Mouse (Mus musculus) heart, postnatal 10 days (tissue): ENCODE results near the gene Pa2g4. TPM values are rescaled to one million over a fixed set of nuclear protein-coding genes. Genes with fewer than 3 reads are reported as not detected.
A peak's percentile ranks its signal among the peaks of the same experiment; 100 is the strongest.

Source experiments
- DNase-seq, 2 experiments: peaks; one replicate each; pipeline ENCODE4 v3.0.0; 2021
- intact Hi-C: fragments of 180-260 bp; cut with DNase I; formaldehyde crosslinking; loops from one replicate; pipeline ENCODE4 v1.15.1; 2025
- total RNA-seq, 2 experiments: library from RNA; stranded (reverse); gene quantifications; 2 replicates each; pipeline ENCODE4 v1.2.3; 2021

The Pa2g4 gene
- total RNA-seq, 2 experiments from 2014 or later: 60.0 to 64.4 TPM

DNA sequence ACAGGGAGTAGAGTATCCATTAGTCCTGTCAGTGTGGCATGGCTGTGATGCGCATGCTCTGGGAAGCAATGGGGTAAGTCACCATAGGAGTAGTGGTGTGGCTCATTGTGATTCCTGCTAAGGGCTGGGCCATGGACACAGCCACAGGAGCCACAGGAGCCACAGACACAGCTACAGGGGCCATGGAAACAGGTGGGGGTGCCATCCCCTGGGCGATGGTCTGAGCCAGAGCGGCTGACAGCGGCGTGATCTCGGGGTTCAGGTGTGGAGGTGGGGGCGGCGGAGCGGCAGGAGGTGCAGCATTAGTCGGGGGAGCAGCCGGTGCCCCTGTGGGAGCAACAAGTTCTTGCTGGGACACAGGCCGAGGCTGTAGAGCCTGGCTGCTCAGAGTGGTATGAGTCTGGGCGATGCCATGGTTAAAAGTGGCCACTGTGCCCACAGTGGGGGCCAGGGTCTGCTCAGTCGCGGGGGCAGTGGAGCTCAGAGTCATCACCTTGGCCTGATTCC is 21.6 kb downstream of the Pa2g4 start:
- no peak for DNase-seq
- intact Hi-C loops: loop anchor here (5.0 kb wide), 1 partner anchor 177 kb away; the partner anchor contains the start of gene Coq10a

DNA sequence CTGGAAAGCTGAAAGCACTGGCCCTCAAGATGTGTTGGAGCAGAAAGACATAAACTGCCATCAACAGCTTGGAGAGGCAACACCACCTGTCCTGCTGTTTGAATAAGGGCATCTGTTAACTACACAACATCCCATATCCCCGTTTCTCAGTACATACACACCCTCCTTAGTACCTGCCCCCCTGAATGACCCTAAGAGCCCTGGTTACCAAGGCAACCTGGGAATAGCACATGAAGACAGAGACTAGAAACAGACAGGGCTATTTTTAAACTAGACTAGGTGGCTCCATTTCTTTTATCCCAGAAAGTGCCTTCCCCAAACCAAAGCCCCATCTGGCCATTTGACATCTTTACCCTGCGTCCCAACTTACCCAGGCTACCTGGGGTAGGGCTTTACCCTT is 22.7 kb downstream of the Pa2g4 start:
- intact Hi-C loops: loop anchor here (5.0 kb wide), 1 partner anchor 176 kb away; the partner anchor contains the start of gene Coq10a
- DNase-seq: no peak

DNA sequence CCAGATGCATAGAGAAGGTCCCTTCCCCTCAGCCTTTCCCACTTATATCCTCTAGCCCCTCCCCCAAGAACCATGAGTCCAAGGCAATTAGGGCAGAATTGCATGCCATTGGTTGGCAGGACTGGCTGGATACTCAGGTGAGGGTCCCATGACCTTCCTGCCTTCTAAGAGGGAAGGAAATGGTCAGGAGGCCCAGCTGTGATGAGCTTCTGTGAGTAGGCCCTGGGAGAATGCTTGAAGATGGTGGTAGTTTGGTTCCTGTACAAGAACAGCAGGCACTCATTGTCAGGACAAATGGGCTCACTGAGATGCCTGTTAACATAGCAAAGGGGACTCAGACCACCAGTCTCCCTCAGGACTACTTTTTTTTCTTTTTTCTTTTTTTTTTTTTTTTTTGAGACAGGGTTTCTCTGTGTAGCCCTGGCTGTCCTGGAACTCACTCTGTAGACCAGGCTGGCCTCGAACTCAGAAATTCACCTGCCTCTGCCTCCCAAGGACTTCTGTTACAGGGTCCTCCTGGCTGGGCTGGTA is 27.4 kb downstream of the Pa2g4 start:
- intact Hi-C loops: no loop called here
- DNase-seq: no peak

DNA sequence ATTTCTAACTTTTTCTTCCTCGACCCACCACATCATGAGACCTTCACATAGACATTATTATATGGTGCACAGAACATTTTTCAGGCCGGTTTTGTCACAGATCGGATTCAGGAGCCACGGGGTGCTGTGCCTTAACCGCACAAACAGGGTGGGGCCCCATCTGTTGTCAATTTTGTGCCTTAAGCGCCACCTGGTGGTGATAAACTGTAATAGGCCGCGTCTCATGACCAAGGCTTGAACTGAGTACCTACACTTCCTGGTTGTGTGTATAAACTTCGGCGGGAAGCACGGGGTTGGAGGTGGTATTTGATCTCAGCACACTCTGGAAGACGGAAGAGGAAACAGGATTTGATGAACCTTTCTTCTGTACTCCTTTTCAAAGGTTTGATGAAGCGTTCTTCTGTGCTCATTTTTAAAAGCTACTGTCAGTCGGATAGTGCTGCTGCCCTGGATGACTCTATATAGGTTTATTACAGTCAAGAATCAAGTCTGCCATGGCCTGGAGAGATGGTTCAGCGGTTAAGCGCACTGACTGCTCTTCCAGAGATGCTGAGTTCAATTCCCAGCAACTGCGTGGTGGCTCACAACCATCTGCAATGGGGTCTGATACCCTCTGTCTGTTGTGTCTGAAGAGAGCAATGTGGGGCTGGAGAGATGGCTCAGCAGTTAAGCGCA is 29.4 kb downstream of the Pa2g4 start:
- intact Hi-C loops: loop anchor here (2.0 kb wide), 2 partner anchors 18 to 126 kb away; partner anchors contain the start of genes Nabp2 and Rnf41
- DNase-seq: peak; percentile 93 to 95

DNA sequence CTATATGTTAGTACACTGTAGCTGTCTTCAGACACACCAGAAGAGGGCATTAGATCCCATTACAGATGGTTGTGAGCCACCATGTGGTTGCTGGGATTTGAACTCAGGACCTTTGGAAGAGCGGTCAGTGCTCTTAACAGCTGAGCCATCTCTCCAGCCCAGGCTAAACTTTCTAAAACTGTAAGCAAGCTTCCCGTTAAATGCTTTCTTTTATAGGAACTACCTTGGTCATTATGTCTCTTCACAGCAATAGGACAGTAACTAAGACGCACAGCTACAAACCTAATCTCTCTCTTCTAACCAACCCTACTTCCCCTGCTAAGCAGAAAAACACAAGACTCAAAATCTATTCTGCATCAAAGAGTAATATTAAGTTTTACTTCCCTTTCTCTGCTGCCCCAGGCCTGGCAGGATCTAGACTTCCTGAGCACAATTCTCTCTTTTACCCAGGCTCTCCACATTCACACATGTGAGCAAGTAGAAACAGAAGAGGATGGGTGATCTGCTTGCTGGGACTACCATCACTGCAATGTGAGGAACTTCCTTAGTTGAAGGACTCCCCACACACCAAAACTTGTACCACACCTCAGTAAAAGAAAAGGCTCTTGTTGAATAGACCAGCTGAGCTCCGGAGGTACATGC is 30.0 kb downstream of the Pa2g4 start:
- intact Hi-C loops: loop anchor here (2.0 kb wide), 3 partner anchors 17 to 125 kb away; partner anchors contain the start of genes Nabp2, Rnf41 and Smarcc2
- DNase-seq: no peak

DNA sequence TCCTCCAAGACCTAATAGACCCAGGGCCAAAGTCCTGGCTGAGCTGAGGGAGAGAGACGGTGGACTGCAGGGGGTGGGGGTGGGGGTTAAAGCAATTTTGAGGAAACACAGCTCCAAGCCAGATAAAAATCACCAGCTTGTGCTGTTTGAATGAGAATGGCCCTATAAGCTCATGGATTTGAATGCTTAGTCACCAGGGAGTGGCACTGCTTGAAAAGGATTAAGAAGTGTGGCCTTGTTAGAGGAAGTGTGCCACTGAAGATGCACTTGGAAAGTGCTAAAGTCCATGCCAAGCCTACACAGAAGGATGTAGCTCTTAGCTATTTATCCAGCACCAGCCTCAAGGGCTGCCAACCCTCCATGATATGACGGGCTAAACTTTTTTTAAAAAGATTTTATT is 30.6 kb downstream of the Pa2g4 start:
- DNase-seq: no peak
- intact Hi-C loops: loop anchor here (2.0 kb wide), 1 partner anchor 76 kb away; the partner anchor contains the start of gene Smarcc2

DNA sequence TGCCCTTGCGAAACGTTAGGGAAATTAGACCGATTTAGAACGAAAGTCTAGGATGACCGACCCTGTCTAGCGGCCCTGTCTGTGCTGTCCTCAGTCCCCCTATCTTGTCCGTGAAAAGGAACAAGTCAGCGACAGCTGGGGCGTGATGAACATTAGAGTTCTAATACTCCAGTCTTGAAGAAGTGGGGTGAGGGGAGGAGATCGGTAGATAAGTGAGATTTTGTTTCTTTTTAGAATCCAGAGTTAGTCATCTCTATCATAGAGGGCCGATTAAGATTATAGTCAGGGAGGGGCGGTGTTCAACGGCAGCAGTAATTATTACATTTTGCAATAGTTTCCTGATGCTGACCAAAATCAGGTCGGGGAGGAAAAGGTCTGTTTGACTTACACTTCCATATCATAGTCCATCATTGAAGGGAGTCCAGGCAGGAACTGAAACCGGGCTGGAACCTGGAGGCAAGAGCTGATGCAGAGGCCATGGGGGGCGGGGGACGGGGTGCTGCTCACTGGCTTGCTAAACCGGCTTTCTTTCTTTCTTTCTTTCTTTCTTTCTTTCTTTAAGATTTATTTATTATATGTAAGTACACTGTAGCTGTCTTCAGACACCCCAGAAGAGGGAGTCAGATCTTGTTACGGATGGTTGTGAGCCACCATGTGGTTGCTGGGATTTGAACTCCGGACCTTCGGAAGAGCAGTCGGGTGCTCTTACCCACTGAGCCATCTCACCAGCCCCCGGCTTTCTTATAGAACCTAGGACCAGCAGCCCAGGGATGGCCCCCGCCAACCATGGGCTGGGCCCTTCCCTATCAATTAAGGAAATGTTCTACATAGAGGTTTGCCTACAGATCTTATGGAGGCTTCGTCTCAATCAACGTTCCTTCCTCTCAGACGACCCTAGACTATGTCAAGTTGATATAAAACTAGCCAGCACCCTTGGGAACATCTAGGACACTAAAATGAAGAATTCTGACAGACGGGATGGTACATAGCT is 39.1 kb downstream of the Pa2g4 start:
- intact Hi-C loops: loop anchor here (2.0 kb wide), 1 partner anchor 66 kb away; no protein-coding TSS in a partner anchor
- no peak for DNase-seq

DNA sequence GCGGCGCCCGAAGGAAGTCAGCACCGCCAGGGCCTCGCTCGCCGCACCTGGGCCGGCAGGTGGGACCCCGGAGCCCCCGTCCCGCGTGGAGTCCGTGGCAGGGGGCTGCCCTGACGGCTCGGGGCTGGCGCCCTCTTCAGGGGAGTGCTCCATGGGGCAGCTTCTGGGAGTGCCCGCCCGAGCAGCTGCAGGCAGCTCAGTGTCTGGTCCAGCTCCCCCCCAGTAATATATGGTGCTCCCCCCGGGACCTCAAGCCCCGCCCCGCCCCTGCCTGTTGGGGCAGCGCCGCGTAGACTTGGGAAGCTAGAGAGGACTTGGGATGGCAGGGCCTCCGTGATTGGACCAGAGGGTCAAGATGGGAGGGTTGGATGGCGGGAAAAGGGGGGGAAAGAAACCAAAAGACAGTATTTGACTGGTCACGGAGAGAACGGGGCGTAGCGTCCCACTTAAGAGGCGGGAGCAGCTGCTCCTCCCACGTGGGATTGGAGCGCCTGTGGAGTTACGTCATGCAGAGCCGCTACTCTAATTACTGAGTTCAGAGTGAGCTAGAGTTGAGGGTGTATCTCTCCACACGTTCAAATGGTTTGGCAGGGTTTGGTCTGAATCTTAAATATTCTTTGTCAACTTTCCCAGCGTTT is 40.0 kb downstream of the Pa2g4 start, which contains the start of gene Esyt1:
TSS of gene Esyt1 (minus strand) at position 201 of the 638 bp plus-strand sequence.
- intact Hi-C loops: loop anchor here (2.0 kb wide), 2 partner anchors 27 to 65 kb away; partner anchors contain the start of gene Myl6b
- DNase-seq: peak; percentile 95 to 97

DNA sequence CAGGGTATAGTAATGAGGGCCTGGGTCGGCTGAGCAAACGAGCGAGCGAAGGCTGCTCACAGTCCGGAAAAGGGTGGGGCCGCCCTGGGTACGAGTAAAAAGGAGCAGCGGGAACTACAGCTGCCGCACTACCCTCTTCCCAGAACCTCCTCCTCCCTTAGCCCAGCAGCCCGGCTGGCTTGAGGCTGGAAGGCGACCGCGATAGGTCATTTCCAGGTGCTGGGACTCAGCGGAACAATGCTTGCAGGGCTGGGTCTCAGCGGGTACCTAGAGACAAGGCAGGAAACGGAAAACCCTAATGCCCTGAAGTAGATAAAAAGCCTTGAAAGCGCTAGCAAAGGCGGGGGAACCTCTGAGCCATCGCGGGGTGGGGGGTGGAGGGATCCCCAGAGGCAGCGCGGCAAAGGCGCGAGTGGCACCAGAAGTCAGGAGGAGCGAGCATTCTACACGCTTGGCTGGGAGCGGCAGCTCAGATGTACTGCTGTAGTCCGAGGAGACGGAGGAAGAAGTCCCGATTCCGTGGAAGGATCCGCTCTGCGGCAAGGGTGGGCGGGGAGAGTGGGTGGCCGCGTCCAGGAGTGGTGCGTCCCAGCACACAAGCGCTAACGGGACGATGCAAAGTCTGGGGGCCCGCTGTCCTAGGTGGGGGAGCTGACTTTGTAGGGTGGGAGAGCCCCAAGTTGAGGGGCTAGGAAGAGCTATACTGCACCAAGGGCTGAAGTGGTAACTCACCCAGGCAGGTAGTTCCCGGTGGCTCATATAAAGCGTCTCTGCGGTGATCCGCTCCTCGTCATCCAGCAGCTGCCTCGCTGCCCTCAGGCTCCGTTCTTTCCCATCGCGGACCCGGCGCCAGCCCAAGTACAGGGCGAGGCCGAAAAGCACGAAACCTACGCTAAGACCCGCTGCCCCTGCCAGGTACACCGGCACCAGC is 40.8 kb downstream of the Pa2g4 start:
- DNase-seq: peak; percentile 66 to 76
- intact Hi-C loops: loop anchor here (2.0 kb wide), 1 partner anchor 26 kb away; the partner anchor contains the start of gene Myl6b

DNA sequence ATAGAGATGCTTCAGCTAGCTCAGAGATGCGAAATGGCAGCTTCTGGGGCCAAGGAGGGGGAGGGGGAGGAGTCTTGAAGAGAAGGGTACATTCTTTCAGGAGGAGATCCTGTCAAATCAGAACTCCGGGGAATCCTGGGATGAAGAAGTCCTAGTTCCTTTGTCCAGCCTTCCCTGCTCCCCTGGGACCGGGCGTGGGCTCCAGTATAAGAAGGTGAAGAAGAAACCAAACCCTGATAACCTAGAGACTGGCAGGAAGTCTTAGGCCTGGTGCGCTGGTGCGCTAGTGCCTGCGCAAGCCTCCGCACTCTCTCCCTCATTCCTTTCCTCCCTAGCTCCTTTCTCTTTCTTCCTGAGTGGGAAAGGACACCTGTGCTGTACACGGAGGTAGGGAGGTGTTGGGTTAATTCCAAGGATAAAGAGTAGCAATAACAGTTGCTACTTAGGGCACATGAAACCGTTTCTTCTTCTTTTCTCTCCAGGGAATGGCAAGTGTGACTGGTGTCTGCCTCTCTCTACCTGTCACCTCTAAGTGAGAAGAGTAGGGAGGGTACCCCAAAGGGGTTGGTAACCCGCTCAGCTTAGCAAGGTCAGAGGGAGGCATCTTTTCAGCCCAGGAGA is 41.6 kb downstream of the Pa2g4 start:
- DNase-seq: no peak
- intact Hi-C loops: loop anchor here (2.0 kb wide), 1 partner anchor 25 kb away; the partner anchor contains the start of gene Myl6b

DNA sequence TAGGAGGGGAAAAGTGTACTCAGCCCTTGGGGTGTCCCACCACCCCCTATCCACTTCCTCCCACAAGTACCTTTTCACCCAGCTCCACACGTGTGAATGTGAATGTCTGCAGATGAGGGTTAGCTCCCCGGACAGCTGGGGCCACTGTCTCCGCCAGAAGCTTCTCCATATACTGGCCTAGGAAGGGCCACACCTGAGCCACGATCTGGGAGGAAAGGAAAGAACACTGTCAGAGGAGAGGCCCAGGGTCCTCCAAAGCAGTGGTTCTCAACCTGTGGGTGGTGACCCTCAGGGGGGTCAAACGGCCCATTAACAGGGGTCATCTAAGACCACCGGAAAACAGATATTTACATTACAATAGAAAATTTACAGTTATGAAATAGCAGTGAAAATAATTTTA is 43.4 kb downstream of the Pa2g4 start:
- no peak for DNase-seq
- intact Hi-C loops: no loop called here

DNA sequence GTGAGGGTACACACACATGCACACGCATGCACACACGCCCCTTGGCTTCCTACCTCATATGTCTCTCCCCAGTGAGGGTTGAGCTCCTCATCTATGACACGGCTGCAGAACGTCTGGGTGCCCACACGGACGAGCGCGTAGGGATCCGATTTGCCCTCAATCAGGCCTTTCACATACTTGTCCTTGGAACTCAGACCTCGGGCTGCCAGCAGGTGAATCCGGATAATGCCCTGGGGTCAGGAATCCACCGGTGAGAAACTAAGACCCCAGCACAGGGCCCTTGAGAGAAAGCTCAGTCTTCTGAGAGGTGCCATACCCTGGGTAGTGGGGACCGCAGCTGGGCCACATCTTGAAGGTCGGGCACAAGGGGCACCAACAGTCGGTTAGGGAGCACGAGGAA is 45.2 kb downstream of the Pa2g4 start:
- intact Hi-C loops: no loop called here
- DNase-seq: no peak

DNA sequence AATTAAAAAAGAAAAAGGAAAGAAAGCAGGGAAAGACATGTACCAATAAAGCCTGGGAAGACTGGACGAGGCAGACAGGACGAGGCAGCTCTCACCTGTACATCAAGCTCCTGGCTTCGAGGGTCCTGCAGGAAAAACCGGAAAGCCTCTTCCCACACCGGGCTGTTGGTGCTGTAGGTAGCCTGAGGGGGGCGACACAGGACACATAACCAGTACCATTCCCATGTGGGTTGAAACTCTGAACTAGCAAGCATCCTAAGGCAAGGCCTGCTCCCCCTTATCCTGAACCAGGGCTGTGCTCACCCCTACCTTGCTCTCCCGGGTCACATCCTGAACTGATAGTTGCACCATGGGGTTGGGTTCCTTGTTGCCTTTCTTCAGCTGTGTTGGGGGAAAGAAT is 47.0 kb downstream of the Pa2g4 start:
- peak in 1 of 2 experiments; percentile 67 for DNase-seq

DNA sequence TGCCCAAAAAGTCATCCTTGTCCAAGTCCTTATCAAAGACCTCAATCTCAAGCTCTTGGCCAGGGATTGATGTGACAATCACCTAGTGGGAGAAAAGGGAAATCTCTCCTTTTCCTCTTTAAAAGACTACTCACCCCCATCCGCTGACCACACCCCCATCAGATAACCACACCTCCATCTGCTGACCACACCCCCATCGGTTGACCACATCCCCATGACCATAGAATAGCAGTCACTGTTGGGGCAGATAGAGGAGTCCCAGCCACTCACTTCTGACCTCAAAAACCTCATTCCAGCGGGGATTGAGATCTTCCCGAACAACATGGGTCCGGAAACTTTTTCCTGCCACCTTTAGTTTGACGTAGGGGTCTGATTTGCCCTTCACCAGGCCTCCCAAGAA is 49.1 kb downstream of the Pa2g4 start:
- intact Hi-C loops: no loop called here
- DNase-seq: no peak

More for the DNA sequence above, 47.0 kb downstream of the Pa2g4 start:
- intact Hi-C loops: loop anchor here (2.0 kb wide), 1 partner anchor 18 kb away; no protein-coding TSS in a partner anchor

DNA sequence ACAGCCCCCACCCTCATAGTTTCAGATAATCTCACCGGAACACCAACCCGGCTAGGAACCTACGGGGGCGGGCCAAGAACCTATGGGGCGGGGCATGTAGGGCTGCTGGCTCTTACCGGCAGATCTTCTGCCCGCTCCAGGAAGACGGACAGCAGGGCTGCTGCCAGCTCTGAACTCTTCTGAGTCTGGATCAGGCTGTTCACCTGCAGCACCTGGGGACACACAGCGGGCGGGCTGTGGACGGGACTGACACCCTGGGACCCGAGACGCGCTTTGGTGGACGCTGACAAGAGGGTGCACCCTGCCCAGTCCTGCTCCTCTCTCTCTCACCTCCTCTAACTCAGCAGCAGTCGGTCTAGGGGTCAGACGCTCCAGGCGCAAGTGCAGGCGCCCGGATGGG is 49.8 kb downstream of the Pa2g4 start:
- intact Hi-C loops: no loop called here
- DNase-seq: no peak

DNA sequence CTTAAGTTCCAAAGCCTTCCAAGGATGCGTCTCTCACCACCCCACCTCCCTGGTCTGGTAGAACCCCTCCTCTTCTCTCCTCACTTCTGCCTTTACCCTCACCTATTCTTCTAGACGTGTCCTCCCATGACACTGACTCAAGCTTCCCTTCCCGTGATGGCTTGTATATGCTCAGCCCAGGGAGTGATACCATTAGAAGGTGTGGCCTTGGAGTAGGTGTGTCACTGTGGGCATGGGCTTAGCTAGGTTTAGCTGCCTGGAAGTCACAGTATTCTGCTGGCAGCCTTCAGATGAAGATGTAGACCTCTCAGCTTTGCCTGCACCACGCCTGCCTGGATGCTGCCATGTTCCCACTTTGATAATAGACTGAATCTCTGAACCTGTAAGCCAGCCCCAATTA is 50.7 kb downstream of the Pa2g4 start:
- no peak for DNase-seq

DNA sequence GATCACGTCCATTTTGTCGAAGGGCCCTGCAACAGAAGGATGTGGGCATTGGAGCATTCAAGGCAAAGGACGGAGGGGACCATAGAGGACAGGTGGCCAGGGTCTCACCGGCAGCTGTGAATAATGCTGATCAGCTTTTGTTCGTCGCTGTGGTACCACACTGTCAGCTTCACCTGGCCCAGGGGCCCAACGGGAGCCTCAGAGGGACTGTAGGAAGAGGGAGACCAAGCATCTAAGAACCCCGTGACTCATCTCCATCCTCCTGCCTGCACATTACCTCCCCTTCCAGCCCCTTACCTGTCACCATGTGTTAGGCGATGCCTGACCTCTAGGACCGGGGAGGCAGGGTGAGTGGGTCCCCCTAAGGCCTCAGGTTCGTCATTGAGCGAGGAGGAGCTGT is 54.0 kb downstream of the Pa2g4 start:
- DNase-seq: no peak
- intact Hi-C loops: no loop called here

More for the DNA sequence above, 50.7 kb downstream of the Pa2g4 start:
- intact Hi-C loops: no loop called here

DNA sequence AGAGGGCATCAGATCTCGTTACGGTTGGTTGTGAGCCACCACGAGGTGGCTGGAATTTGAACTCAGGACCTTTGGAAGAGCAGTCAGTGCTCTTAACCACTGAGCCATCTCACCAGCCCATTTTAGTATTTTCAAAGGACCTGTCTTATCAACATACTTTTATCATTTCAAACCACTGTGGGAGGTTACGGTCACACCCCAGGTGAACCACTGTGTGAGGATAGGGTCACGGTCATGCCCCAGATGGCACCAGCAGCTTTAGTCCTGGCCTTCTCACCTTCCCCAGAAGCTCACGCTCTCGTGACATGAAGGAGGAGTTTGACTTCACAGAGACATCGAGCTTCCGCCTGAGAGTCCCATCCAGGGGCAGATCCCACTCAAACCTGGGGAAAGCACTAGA is 54.6 kb downstream of the Pa2g4 start:
- no peak for DNase-seq
- intact Hi-C loops: no loop called here
